Mouse (Mus musculus) brown adipose tissue, adult 24 weeks (tissue): ENCODE data around the gene Ppcdc. TPM values are rescaled to one million over a fixed set of nuclear protein-coding genes. Genes with fewer than 3 reads are reported as not detected.

ENCODE experiments used
- H3K27ac ChIP-seq: fragments of 200-500 bp; replicated peaks from 2 replicates; pipeline ENCODE4 v1.5.1; 2012; ENCODE audit warnings: low read depth, mild to moderate bottlenecking, low read length
- H3K4me1 ChIP-seq: fragments of 200-500 bp; 2 replicates; pipeline ENCODE4 v1.6.1; 2012; ENCODE audit warnings: low read length, mixed read lengths; ENCODE audit not compliant: control insufficient read depth, insufficient read depth, insufficient read length
- H3K4me3 ChIP-seq: fragments of 200-500 bp; 2 replicates; pipeline ENCODE4 v1.5.1; 2012; ENCODE audit warnings: low read depth, mild to moderate bottlenecking, low read length, moderate library complexity; ENCODE audit not compliant: insufficient read depth
- polyA plus RNA-seq: library from polyadenylated mRNA; stranded (reverse); fragments of >200 nt; gene quantifications from 2 replicates; pipeline ENCODE4 v1.2.4, GENCODE M21; 2012; ENCODE audit not compliant: missing spikeins, insufficient read depth, insufficient read length

Ppcdc gene
- polyA plus RNA-seq, 1 experiment: 22.5 TPM

DNA sequence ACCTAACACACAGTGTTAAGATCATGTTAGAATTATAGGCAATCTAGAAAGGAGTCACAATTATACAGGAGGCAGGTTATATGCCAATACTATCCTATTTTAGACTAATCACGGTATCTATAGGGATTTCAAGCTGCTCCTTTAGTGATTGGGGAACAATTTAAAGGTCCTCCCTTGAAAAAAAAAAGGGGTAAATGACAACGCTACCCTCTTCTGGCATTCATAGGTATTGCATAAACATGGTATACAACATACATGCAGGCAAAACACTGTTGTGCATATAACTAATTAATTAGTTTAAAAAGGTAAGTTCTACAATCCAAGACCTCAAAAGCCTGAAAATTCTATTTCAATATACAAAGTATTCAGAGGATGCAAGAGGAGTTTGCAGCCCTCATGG lies 88.6 kb downstream of the Ppcdc start:
- Histone ChIP-seq H3K4me1 (no peaks in the 10 kb centered on the region), H3K4me3 (no peak overlapping the region), H3K27ac (no peak overlapping the region)

DNA sequence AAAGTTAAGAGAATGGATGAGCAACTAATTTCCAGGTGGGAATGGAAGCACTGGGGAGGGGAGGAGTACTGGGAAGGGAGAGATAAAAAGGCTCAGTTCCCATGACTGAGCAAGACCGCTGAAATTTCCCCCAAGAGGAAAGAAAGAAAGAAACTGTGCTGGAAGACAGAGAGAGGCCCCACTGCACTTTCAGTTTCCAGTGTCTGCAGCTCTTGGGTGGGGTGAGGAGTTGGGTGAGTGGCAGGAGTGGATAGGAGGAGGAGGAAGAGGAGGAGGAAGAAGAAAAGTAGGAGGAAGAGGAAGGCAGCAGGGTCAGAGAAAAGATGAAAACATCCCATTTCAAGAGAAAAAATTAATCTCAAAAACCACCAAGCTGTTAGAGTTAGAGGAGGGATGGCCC lies 94.0 kb downstream of the Ppcdc start:
- Histone ChIP-seq H3K27ac (no peak overlapping the region), H3K4me1 (no peaks in the 10 kb centered on the region), H3K4me3 (no peak overlapping the region)

GRCm38 (mm10) chr9:57343752-57344151 lies 96.2 kb downstream of the Ppcdc start:
- no peaks in the 10 kb centered on the region for H3K4me1 ChIP-seq
- no peak overlapping the region for H3K4me3 ChIP-seq
- H3K27ac ChIP-seq: no peak overlapping the region

GRCm38 (mm10) chr9:57342906-57343474 lies 96.9 kb downstream of the Ppcdc start:
- no peak overlapping the region for H3K27ac ChIP-seq

GRCm38 (mm10) chr9:57342186-57342585 lies 97.7 kb downstream of the Ppcdc start:
- Histone ChIP-seq H3K4me3 (no peak overlapping the region), H3K4me1 (no peaks in the 10 kb centered on the region), H3K27ac (no peak overlapping the region)

More at GRCm38 (mm10) chr9:57342906-57343474, 96.9 kb downstream of the Ppcdc start:
- Histone ChIP-seq H3K4me1 (no peaks in the 10 kb centered on the region), H3K4me3 (no peak overlapping the region)

DNA sequence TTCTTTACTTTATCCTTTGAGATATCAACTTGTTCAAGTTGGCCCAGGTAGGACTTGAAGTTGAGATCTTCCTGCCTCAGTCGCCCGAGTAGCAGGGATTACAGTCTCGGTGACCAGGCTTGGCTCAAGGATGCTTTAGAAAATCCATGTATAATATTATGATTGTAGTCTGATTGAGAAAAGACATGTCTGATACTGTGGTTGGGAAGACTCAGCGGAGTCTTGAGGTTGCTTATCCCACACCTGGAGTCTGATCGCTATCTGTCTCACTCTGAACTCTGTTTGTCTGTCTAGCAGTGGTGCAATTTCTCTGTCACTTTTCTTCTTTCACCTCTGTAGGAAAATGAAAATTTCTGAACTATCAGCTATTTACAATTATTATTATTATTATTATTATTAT lies 99.6 kb downstream of the Ppcdc start:
- H3K4me3 ChIP-seq: no peak overlapping the region
- H3K4me1 ChIP-seq: no peaks in the 10 kb centered on the region
- no peak overlapping the region for H3K27ac ChIP-seq

- H3K4me1 ChIP-seq: no peaks in the 10 kb centered on the region
- no peak overlapping the region for H3K4me3 ChIP-seq
- H3K27ac ChIP-seq: no peak overlapping the region
Observed at GRCm38 (mm10) chr9:57339577-57340210, 100.2 kb downstream of the Ppcdc start.

- Histone ChIP-seq H3K27ac (no peak overlapping the region), H3K4me3 (no peak overlapping the region), H3K4me1 (no peaks in the 10 kb centered on the region)
Observed at GRCm38 (mm10) chr9:57338706-57339105, 101.2 kb downstream of the Ppcdc start.

Other genes with a start within 250 kb of the Ppcdc start
- not detected in 2 replicates for gene Trcg1, start 203.6 kb downstream of the Ppcdc start, polyA plus RNA-seq
- 6.0 and 7.2 TPM in 2 replicates for gene 1700017B05Rik, start 177.5 kb downstream of the Ppcdc start, polyA plus RNA-seq
- 5.2 and 5.5 TPM in 2 replicates for gene Scamp5, start 27.9 kb upstream of the Ppcdc start, polyA plus RNA-seq
- not detected in 2 replicates for gene Rpp25, start 63.9 kb upstream of the Ppcdc start, polyA plus RNA-seq
- gene Cox5a, start 81.2 kb upstream of the Ppcdc start, polyA plus RNA-seq: 2,595 and 2,603 TPM in 2 replicates
- 6.2 and 7.2 TPM in 2 replicates for gene Fam219b, start 97.4 kb upstream of the Ppcdc start, polyA plus RNA-seq
- 15.3 and 17.6 TPM in 2 replicates for gene Mpi, start 112.6 kb upstream of the Ppcdc start, polyA plus RNA-seq
- 17.1 and 17.8 TPM in 2 replicates for gene Scamp2, start 120.8 kb upstream of the Ppcdc start, polyA plus RNA-seq
- gene Ulk3, start 149.3 kb upstream of the Ppcdc start, polyA plus RNA-seq: 3.6 and 5.1 TPM in 2 replicates
- not detected in 2 replicates for gene Cplx3, start 166.2 kb upstream of the Ppcdc start, polyA plus RNA-seq
- not detected in 2 replicates for gene Lman1l, start 180.7 kb upstream of the Ppcdc start, polyA plus RNA-seq
- gene Csk, start 213.5 kb upstream of the Ppcdc start, polyA plus RNA-seq: 16.3 and 16.8 TPM in 2 replicates
- not detected in 2 replicates for gene Cyp1a2, start 243.6 kb upstream of the Ppcdc start, polyA plus RNA-seq
- 2.6 and 4.5 TPM in 2 replicates for gene Cyp1a1, start 247.8 kb upstream of the Ppcdc start, polyA plus RNA-seq